Mouse (Mus musculus): ENCODE data around the gene Hist1h2ad.

DNA sequence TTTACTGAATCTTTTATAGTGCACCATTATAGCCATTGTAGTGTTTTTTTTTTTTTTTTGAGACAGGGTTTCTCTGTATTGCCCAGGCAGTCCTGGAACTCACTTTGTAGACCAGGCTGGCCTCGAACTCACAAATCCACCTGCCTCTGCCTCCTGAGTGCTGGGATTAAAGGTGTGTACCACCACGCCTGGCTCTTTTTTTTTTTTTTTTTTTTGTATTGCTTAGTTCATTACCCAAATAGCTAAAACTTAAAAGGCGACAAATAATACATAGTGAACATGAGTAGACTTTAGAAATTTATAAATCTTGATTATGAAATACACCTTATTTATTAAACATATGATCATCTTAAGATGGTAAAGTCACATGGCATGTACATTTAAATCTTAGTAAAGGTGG lies 32.7 kb upstream of the Hist1h2ad start:
- TF ChIP-seq CEBPB (IDR thresholded peaks at IDR 0.05; ENCODE audit: insufficient read depth, poor library complexity, severe bottlenecking) (no peak), MYOG (IDR thresholded peaks at IDR 0.05; ENCODE audit: control insufficient read depth in 1 of 3, insufficient read depth in 1 of 3, insufficient read length in 2 of 3, low read depth in 2 of 3) (no peak), POLR2A (IDR thresholded peaks at IDR 0.05; ENCODE audit: insufficient read length, low read depth) (no peak), USF1 (IDR thresholded peaks at IDR 0.05; ENCODE audit: low read depth) (no peak), TCF12 (IDR thresholded peaks at IDR 0.05; ENCODE audit: insufficient read depth, poor library complexity, severe bottlenecking) (no peak)

Measured in myocyte (in vitro differentiated cells).